Mouse (Mus musculus): Measurements from ENCODE around the gene Olfr324.

Olfr324 gene

DNA sequence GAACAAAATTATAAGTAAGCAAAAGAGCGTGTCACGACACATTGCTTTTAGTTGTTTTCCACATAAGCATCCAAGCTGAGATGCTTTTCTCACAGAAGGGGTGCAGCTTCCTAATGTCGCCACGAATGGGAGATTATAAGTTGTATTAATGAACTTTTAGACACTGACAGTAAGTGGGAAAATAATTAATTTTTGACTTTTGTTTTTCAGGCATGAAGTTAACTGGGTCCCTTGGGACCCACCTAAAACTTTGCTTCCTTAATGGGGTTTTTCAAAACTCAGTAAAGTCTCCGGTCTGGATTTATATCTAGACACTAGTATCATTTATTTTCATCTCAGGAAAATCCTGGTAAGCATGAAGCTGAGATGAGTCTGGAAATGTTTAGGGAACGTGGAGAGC lies at the start of gene Olfr324:
TSS of gene Olfr324 (plus strand) at position 301 of the 400 bp plus-strand sequence.
- no peak for DNase-seq

DNA sequence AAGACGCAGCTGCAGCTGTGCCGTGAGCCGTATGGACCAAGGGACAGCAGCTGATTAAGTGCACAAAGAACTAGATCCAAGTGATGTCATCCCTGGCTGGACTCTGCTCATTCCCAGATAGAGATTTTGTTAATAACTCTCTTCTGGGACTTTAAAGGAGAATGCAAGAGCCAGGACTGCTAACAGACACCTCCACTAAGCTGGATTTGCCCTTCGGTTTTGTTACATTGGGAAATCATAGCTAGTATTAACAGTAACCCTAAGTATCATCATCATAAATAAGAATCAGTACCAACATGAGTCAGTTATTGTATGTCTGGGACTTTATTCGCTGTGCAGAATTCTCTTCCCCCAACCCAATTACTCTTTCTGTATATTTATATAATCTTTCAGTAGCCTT lies 48.6 kb upstream of the Olfr324 start, which contains the start of gene Olfr329-ps:
TSS of gene Olfr329-ps (minus strand) at position 101 of the 400 bp plus-strand sequence.
- no peak for DNase-seq

DNA sequence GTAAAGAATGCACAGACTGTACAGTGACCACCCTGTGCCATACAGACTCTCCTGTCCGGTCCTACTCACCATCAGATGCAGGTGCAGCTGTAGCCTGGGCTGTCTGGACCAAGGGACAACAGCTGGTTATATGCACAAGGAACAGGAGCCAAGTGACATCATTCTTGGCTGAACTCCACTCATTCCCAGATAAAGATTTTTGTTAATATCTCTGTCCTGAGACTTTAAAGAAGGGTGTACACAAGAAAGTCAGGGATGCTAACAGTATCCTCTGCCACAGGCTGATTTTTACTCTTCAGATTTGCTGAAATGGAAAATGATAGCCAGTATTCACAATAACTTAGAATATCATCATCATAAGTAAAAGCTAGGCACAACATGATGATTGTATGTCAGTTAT lies 39.4 kb upstream of the Olfr324 start, which contains the start of gene Olfr328:
TSS of gene Olfr328 (minus strand) at position 101 of the 400 bp plus-strand sequence.
- DNase-seq, result no peak

DNA sequence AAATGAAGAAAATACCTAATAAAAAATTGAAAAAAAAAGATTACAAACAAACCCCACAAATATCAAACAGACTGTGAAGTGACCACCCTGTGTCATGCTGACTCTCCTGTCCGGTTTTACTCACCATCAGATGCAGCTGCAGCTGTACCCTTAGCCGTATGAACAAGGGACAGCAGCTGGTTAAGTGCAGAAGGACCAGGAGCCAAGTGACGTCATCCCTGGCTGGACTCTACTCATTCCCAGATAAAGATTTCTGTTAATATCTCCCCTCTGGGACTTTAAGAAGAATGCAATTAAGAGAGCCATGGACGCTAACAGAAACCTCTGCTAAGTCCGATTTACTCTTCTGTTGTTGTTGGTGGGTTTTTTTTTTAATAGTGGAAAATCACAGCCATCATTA lies 24.5 kb upstream of the Olfr324 start, which contains the start of gene Olfr224:
TSS of gene Olfr224 (minus strand) at position 149 of the 400 bp plus-strand sequence.
- no peak for DNase-seq

DNA sequence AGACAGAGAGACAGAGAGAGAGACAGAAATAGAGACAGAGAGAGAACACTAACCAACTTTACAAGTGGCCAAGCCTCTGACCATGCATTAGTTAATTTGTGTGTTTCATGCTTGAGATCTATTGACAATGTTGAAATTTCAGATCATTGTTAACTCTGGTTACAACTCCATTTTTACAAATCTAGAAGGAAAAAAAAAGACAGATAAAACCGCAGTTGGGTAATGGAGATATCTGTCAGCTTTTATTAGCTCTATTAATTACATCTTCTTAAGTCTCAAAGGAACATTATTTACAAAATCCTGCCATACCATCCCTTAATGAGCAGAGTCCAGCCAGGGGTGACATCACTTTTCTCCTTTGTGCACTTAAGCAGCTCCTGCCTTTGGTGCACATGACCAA lies 17.5 kb upstream of the Olfr324 start, which contains the start of gene Olfr325:
TSS of gene Olfr325 (plus strand) at position 301 of the 400 bp plus-strand sequence.
- no peak for DNase-seq

DNA sequence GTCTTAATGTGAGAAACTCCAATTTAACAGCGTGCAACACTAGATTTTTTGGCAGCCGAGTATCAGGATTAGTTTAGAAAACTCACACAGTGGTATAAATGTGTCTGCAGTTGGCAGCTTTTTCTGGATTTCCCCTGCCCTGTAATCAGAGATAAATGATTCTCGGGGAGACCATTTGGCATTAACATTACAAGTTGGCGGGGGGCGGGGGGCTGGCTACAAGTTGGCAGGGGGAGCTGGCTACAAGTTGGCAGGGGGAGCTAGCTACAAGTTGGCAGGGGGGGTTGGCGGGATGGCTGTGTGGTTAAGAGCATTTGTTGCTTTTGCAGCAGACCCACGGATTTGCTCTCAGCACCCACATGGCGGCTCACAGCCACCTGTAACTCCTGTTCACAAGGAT lies 16.3 kb upstream of the Olfr324 start:
- no peak for DNase-seq

DNA sequence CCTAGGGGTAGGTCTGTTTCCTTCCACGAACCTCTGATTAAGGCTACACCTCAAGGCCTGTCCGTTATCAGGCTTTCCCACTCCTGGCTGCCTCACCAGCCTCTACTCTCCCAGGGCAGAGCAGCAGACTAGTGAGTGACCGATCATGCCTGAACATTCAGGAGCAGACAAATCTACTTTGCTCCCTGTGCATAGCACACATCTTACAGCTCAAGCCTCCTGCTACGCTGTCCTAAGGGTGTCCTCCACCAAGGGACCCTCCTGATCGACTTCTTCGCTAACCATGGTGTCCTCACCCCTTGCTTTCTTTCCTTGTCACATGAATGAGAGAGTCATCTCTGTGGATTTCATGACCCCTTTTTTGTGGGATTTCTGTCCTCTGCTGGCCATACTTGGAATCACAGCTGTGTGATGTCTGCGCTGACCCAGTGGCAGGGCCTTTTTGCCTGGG lies 7.0 kb upstream of the Olfr324 start:
- peak; percentile 75 for DNase-seq

DNA sequence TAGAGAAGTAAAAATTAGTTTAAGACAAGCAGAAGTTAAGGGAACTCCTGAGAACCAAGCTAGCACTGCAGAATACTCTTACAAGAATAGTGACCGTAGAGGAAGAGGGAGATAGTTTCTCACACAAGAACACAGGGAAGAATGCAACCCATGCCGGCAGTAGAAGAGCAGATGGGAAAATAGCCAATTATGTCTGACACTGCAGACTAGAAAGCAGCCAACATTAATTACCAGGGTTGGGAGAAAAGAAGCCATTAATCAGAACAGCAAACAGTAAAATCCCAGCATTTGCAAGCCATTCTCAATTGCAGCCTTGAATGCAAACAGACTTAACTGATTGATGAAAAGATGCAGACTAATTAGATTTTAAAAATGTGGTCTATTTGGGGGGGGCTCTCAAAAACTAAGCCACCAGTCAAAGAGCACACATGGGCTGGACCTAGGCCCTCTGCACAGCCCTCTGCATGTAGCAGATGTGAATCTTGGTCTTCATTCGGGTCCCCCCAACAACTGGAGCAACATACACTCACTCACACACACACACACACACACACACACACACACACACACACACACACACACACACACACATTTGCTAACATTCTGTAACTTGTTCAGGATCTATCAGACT lies 6.2 kb upstream of the Olfr324 start:
- DNase-seq, result no peak

DNA sequence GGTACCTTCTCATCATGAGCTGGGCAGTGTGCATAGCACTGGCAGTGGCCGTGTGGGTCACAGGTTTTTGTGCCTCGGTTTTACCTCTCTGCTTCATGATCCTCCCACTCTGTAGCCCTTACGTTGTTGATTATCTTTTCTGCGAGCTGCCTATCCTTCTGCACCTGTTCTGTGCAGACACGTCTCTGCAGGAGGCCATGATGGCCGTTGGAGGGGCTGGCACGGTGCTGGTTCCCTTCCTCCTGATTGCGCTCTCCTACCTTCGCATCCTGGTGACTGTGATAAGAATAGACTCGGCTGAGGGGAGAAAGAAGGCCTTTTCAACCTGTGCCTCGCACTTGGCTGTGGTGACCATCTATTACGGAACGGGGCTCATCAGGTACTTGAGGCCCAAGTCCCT lies 2.9 kb downstream of the Olfr324 start:
- DNase-seq, result no peak

DNA sequence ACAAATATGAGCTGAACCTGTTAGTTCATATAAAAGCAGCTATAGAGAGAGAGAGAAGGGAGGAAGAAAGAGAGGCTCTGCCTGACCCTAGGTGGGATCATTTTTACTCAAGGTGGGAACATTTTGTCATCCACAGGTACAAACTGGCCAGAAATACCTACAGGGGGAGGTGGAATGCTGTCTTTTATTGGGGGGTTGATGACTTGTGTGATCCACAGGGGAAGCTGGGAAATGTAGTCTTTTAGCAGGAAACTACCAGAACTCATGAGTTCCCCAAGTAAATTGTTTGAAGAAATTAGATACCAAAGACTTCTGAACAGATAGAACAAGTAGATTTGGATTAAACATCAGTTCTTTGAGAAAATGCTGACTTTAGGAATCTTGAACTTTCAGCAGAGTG lies 7.1 kb downstream of the Olfr324 start:
- DNase-seq, result no peak

DNA sequence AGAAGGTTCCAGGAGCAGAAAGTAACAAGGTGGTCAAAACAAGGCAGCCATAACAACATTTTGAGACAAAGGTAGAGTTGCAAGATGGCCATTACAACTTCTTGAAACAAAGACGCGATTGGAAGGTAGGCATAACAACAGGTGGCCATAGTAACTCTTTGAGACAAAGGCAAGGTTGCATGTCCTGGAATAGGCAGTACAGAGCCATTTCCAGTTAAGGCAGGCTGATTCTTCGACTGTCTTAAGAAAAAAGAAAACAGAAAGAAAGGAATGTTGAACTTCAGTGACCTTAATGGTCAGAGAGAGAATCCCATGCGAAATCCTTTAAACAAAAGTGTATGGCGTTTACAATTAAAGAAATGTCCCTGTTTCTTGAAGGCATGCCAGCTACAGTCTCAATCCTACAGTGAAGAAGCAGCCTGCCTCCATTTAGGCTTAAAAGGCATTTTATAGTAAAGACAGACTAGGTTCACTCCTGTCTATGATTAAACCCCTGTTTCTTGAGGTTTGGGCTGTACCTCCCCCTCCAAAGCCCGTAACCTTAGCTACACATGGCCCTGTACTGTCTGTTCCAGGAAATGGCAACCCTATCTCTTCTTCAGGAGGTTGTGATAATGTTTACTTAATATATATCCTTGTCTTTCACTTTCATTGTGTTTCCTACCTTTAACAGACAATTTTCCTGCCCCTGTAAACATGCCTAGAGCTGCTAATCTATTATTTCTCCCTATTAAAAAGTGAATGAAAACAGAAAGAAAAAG lies 8.1 kb downstream of the Olfr324 start:
- DNase-seq, result no peak

DNA sequence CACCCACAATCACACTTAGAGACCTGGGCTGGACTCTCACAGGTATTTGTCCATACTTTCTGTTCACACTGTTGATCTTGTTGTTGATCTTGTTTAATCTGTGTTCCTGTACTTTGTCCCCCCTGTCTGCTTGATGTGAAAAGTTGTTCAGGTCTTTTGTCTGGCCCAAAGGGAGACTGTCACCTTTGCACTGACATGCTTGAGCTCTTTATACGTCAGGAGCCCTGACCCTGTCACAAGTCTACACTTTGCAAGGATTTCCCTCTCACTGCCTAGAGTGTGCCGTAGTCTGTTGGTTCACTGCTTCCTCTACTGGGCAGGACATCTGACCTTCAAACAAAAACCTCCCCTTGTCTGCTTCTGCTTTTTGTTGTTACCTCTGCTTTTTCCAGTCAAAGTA lies 9.8 kb downstream of the Olfr324 start:
- no peak for DNase-seq

DNA sequence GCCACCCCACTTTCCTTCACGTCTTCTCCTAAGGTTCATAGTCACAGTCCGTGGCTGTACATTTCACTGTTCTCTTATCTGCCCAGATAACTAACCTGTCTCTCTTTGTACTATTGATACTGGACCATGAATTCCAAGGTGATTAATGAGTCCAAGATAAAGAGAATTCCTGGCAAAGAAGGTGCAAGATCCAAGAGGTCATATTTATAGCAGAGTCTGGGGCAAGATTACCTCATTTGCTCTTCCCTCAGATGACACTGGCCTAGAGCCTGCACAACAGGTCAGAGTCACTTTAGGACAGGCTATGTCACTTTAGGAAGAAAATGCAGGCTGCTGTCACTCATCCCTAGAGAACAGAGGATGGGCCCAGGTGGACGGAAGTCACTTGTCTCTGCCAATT lies 10.3 kb downstream of the Olfr324 start:
- DNase-seq, result no peak

DNA sequence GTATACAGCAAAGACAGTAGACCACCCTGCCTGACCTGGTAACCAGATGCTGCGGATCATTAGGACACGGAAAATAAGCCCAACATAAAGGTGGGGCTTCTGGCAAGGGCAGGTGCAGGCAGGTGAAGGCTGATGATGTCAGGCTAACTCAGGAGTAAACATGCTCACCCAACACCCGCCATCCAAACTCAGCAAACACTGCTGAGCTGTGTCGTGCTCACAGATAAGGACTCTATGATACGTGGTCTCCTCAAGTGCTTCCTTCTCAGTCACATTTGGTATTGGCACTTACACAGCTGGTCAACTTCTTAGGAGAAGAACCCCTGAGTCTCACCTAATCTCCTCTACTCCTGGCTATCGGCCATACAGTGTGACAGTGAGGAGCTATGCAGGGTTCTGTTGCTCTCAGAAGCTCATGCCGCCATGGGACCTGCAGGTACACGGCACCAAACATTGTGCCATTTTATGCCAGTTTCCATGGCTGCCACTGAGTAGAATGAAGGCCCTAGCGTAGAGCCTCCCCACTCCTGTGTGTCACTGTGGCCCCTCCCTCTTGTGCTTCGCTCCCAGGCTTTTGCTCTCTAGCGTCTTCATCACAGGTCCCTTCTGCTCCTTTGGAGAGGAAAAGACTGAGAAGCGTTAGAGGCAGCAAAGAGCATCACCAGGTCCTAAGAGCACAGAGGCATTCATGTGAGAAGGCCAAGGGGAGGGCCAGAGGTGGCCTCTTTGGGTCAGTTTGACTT lies 11.4 kb downstream of the Olfr324 start:
- DNase-seq, result no peak

DNA sequence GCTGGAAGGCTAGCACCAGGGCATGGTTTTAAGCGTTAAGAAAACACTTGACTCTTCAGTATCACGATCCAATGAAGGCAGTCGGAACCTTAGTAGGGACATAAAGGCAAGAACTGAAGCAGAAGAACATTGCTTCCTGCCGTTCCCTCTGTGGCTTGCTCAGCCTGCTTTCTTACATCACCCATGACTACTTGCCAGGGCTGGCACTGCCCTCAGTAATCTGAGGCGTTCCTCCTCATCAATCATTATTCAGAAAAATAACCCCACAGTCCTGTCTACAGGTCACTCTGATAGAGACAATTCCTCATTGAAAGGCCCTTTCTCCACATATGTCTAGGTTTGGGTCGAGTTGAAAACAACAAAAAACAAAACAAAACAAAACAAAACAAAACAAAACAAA lies 12.1 kb downstream of the Olfr324 start:
- no peak for DNase-seq

DNA sequence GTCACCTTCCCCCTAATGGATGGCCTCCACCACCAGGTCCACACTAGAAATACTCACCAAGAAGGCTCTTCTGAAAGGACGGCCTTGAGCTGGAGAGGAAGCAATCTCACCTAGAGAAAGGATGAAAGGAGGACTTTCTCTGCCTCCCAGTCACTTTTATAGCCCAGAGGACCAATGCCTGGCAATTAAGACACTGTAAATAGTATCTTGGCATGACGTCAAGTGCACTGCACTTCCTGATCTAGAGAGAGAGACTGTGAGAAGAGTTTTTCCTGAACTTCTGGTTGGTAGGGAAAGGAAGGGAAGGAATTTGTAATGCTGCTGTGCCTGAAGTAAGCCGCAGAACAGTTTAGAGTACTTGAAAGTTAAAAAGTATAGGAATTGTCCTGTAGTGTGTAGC lies 18.4 kb downstream of the Olfr324 start:
- no peak for DNase-seq

DNA sequence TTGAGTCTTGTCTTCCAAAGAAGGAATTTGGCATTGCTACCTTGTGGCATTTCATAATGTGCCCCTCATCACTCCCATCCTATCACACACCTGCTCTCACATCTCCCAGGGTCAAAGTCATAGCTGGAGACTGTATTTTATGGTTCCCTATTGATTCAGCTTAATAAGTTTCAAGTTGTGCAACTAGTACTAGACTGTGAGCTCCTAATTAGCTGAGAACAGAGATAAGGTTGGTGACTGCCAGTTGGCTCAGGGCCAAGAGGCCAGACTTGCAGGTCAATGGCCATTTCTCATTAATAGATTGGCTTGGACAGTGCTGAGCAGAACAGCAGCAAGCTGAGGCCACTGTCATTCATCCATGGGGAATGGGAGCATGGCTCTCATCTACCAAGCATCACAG lies 19.6 kb downstream of the Olfr324 start:
- DNase-seq, result no peak

DNA sequence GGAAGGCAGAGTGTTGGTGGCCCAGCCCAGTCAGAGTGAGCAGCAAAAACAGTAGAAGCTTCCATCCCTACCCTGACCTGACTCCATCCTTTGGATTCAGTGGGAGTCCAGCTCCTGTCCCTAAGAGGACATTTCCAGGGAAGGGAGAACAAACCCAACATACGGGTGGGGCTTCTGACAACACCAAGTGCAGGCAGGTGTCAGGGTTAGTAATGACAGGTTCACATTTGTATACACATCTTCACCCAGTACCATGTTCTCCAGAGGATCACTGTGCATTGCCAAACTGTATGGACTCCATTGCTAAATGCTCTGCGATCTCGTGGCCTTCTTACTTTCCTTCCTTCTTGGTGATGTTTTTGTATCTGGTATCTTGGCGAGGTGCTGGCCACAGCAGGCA lies 21.1 kb downstream of the Olfr324 start, which contains the start of gene 2210407C18Rik:
TSS of gene 2210407C18Rik (minus strand) at position 101 of the 400 bp plus-strand sequence.
- DNase-seq, result no peak

DNA sequence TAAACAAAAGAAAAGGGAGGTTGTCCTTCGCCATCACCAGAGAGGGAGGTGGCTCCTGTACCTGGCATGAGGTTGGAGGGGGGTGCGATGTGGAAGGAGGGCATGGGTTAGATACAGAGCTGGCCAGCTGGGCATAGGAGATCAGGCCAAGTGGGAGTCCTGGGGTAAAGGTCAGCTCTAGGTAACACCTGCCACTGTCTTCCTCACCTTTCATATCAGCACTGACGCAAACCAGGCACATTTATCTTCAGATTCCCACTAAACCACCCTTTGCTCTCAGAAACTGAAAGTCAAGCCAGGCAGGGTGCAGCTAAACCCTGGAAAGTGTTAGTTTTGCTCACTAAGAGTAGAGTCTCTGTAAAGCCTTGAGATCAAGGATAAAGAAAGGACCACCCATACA lies 23.5 kb downstream of the Olfr324 start:
- DNase-seq, result no peak

DNA sequence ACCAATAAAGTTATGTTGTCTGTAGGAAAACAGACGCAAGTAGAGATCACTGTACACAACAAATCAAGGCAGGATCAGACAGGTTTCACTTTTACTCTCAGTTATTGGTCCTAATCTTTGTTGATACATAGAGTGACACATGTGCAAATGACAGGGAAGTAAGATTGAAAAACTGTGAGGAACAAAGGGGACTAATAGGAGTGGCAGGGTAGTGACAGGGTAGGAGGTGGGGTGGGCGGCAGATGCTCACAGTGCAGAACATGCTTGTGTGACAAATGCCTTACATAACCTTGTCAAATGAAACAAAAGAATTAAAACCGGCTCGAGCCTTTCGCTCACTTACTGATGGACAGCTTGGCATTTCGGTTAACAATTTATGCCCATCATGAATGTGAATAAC lies 23.9 kb downstream of the Olfr324 start:
- DNase-seq, result no peak

DNA sequence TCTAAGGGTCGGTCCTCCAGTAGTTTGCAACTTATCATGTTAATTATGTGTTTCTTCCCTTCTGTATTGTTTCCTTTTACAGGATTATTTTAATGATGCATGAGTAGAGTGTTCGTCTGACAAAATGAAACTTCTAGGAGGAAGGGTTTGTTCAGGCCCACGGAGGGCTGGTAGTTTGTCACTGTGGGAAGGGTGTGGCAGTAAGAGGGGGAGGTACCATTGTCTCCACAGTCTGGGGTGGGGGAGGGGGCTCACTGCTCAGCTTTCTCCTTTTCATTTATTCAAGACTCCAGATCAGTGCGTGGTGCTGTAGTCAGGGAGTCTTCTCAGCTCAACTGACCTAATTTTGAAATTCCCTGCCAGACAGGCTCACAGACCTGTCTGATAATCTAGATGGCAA lies 31.2 kb downstream of the Olfr324 start:
- no peak for DNase-seq

DNA sequence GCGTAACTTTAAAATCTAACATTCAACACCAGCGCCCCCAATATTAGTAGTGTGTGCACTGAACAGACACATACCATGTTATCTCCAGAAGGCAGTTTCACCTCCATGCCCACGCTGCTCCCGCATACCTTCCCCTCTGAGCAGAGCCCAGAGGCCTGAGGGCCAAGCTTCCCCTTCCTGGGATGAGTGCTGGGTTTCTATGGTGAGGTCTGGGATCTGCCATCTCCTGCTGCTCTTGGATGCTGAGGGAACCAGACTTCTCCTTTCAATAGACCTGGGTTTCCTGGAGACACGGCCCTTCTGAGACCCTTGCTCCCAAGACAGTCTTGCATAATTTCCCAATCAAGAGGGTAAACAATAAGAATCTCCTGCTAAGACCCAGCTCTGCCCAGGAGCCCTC lies 35.5 kb downstream of the Olfr324 start, which contains the start of gene Olfr323:
TSS of gene Olfr323 (minus strand) at position 101 of the 400 bp plus-strand sequence.
- no peak for DNase-seq

DNA sequence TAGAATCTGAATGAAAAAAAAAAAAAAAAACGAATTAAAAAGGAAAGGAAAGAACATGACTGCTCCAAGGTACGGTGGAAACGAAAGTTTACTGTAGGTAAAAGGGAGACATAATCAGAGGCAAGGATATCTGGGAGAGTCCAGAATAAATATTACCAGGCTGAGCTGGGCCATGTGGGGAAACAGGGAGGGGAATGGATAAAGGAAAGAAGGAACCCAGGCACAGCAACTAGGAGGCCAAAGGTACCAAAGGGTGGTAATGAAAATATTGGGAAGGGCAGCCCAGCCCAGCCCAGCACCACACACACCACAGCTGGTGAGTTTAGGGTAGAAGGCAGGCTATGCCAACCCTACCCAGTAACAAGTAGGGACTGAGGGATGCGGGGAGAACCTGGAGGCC lies 40.0 kb downstream of the Olfr324 start:
- DNase-seq, result no peak

All from thymus, postnatal 4 days (tissue).